Mouse (Mus musculus): Measurements from ENCODE around the gene Dnttip2. TPM values are rescaled to one million over a fixed set of nuclear protein-coding genes. Genes with fewer than 3 reads are reported as not detected.
"Not testable (repeated sequence)": the region's sequence is repeated elsewhere in the genome, so short reads cannot be mapped to it uniquely, and the experiment has no call there.

The Dnttip2 gene
- polyA plus RNA-seq, 1 experiment from 2014 or later, result 78.5 TPM

DNA sequence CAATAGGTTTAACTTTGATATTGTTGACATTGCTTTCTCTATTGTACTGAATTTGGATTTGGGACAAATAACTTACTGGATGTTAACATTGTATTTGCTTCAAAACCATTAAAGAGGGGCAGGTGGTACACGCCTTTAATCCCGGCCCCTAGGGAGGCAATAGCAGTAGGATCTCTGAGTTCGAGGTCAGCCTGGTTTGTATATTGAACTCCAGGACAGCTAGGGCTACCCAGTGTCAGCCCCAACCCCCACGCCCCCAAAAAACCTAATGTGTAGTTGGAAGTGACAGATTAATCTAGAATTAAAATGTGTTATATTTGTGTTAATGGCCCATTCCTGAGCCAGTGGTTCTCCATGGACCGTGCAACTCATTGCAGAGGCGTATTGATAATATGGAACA, 27.8 kb upstream of the Dnttip2 start:
- no peak overlapping the region for H3K27ac ChIP-seq (ENCODE audit: low read depth)

DNA sequence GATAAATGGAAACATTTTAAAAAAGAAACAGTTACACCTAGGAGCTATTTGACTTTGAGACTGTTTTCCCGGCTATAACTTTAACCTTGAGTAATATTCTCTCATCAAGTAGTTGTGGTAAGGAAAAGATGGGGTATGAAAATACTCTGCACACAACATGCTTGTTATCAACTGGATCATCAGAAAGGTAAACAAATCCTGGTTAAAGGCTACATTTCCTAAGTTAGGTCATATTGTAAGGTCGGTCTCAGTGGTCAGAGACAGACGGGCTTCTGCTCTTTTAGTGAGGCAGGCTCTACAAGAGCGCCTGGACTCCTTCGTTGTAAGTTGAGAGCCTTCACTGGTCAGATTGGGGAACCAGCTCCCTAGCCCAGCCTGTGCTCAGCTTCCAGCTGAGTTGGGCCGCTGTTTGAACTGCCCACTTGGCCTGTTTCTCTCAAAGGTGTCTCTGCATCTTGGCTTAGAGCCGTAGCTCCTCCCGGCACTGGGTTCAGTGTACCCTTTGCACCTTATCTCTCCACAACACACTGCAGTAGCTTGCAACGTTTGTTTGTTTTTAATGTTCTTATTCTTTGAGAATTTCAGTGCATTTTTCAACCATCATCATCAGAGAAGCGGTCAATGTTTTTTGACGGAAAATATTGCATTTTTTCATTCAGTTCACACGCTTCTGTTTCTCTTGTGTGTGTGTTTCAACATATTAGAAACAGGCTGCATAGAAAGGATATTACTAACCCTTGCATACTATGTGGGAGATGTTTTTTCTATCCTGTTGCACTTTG, 27.0 kb upstream of the Dnttip2 start:
- ATAC-seq (replicated peaks; ENCODE audit: low FRiP score, low TSS enrichment, low read depth) (no peak), DNase-seq (ENCODE audit: low spot score) (no peak)
- Histone ChIP-seq H3K9ac (ENCODE audit: low read length) (no peak overlapping the region), H3K4me2 (ENCODE audit: low read length) (peak overlapping the region; percentile 84), H3K9me3 (ENCODE audit: control insufficient read depth, low read length) (no peaks in the 10 kb centered on the region), H3K4me3 (ENCODE audit: low read depth, low read length) (peak overlapping the region; percentile 88; the same call in 1 of the 2 replicates), H3K27me3 (replicated peaks; ENCODE audit: control insufficient read depth, insufficient read depth, low read length) (no peaks in the 10 kb centered on the region), H3K27ac (ENCODE audit: low read depth) (no peak overlapping the region), H3K4me1 (replicated peaks; ENCODE audit: control insufficient read depth, insufficient read depth, low read length) (peaks cover 7% of the 10 kb centered on the region), H3K36me3 (ENCODE audit: control insufficient read depth, insufficient read depth, low read length) (no peaks in the 10 kb centered on the region)
- 56% methylated on average over 12 of the region's 12 CpGs for WGBS

More for the DNA sequence above, 27.8 kb upstream of the Dnttip2 start:
- DNase-seq (ENCODE audit: low spot score) (no peak), ATAC-seq (replicated peaks; ENCODE audit: low FRiP score, low TSS enrichment, low read depth) (no peak)
- Histone ChIP-seq H3K27me3 (replicated peaks; ENCODE audit: control insufficient read depth, insufficient read depth, low read length) (no peaks in the 10 kb centered on the region), H3K36me3 (ENCODE audit: control insufficient read depth, insufficient read depth, low read length) (no peaks in the 10 kb centered on the region), H3K9ac (ENCODE audit: low read length) (peak overlapping the region; percentile 75), H3K4me3 (ENCODE audit: low read depth, low read length) (peak overlapping the region; percentile 88), H3K9me3 (ENCODE audit: control insufficient read depth, low read length) (no peaks in the 10 kb centered on the region), H3K4me1 (replicated peaks; ENCODE audit: control insufficient read depth, insufficient read depth, low read length) (peaks cover 7% of the 10 kb centered on the region), H3K4me2 (ENCODE audit: low read length) (peak overlapping the region; percentile 84)
- 32% methylated on average over 6 of the region's 6 CpGs for WGBS

- DNase-seq (ENCODE audit: low spot score) (no peak), ATAC-seq (replicated peaks; ENCODE audit: low FRiP score, low TSS enrichment, low read depth) (no peak)
- Histone ChIP-seq H3K27ac (ENCODE audit: low read depth) (no peak overlapping the region), H3K4me1 (replicated peaks; ENCODE audit: control insufficient read depth, insufficient read depth, low read length) (peaks cover 7% of the 10 kb centered on the region), H3K4me2 (ENCODE audit: low read length) (no peak overlapping the region), H3K9ac (ENCODE audit: low read length) (no peak overlapping the region), H3K36me3 (ENCODE audit: control insufficient read depth, insufficient read depth, low read length) (no peaks in the 10 kb centered on the region), H3K4me3 (ENCODE audit: low read depth, low read length) (no peak overlapping the region), H3K9me3 (ENCODE audit: control insufficient read depth, low read length) (no peaks in the 10 kb centered on the region), H3K27me3 (replicated peaks; ENCODE audit: control insufficient read depth, insufficient read depth, low read length) (no peaks in the 10 kb centered on the region)
- 94% methylated on average over 2 of the region's 2 CpGs for WGBS
These were observed 26.5 kb upstream of the Dnttip2 start for GRCm38 (mm10) chr3:122247768-122248100.

DNA sequence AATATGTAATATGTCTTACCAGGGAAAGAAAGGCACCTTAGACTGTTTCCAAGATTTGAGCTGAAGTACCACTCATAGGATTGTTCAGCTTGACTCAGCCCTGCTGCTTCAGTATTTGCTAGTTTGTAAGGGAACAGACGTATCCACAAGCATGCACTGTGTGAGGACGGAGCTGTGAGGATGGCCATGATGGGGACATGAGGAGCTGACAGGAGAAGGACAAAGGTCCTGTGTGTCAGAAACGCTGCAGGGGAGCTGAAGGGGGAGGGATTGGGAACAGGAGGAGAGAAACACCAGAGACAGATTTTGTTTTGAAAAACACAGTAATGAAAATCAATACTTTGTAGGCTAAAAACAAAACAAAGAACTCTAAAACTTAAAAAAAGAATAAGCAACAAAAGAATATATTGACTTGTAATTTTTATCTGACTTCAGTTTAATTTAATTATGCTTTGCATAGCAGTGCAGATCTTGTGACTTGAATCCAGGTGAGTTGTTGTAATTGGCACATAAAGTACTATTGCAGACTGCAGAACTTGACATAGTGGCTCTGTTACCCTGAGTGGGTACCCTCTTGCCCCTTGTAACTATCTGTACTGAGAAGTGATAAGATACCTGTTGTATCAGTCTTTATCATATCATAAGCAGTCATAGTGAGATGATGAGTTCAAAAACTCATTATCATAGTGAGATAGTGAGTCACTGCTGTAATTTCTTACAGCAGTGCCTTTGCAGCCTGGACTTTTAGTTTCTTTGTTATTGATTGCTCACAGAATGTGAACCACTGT, 21.5 kb upstream of the Dnttip2 start:
- Histone ChIP-seq H3K4me3 (ENCODE audit: low read depth, low read length) (no peak overlapping the region), H3K9me3 (ENCODE audit: control insufficient read depth, low read length) (no peaks in the 10 kb centered on the region), H3K36me3 (ENCODE audit: control insufficient read depth, insufficient read depth, low read length) (no peaks in the 10 kb centered on the region), H3K27ac (ENCODE audit: low read depth) (no peak overlapping the region), H3K27me3 (replicated peaks; ENCODE audit: control insufficient read depth, insufficient read depth, low read length) (no peaks in the 10 kb centered on the region), H3K9ac (ENCODE audit: low read length) (no peak overlapping the region), H3K4me2 (ENCODE audit: low read length) (no peak overlapping the region), H3K4me1 (replicated peaks; ENCODE audit: control insufficient read depth, insufficient read depth, low read length) (no peaks in the 10 kb centered on the region)
- 56% methylated on average over 3 of the region's 3 CpGs for WGBS
- ATAC-seq (replicated peaks; ENCODE audit: low FRiP score, low TSS enrichment, low read depth), result no peak
- no peak for DNase-seq (ENCODE audit: low spot score)

GRCm38 (mm10) chr3:122254050-122254449, 20.1 kb upstream of the Dnttip2 start:
- not testable (repeated sequence) for ATAC-seq (replicated peaks; ENCODE audit: low FRiP score, low TSS enrichment, low read depth); DNase-seq (ENCODE audit: low spot score); H3K4me2 ChIP-seq (ENCODE audit: low read length); H3K36me3 ChIP-seq (ENCODE audit: control insufficient read depth, insufficient read depth, low read length); H3K9me3 ChIP-seq (ENCODE audit: control insufficient read depth, low read length); H3K4me3 ChIP-seq (ENCODE audit: low read depth, low read length); H3K27ac ChIP-seq (ENCODE audit: low read depth); H3K4me1 ChIP-seq (replicated peaks; ENCODE audit: control insufficient read depth, insufficient read depth, low read length); H3K9ac ChIP-seq (ENCODE audit: low read length); H3K27me3 ChIP-seq (replicated peaks; ENCODE audit: control insufficient read depth, insufficient read depth, low read length)
- WGBS, result 87% methylated on average over 7 of the region's 7 CpGs

GRCm38 (mm10) chr3:122269986-122270385, 4.2 kb upstream of the Dnttip2 start:
- H3K27me3 ChIP-seq (replicated peaks; ENCODE audit: control insufficient read depth, insufficient read depth, low read length), result no peaks in the 10 kb centered on the region
- H3K9me3 ChIP-seq (ENCODE audit: control insufficient read depth, low read length), result no peaks in the 10 kb centered on the region
- no peak for ATAC-seq (replicated peaks; ENCODE audit: low FRiP score, low TSS enrichment, low read depth)

GRCm38 (mm10) chr3:122272565-122272964, 1.6 kb upstream of the Dnttip2 start:
- H3K4me3 ChIP-seq (ENCODE audit: low read depth, low read length); H3K27me3 ChIP-seq (replicated peaks; ENCODE audit: control insufficient read depth, insufficient read depth, low read length); ATAC-seq (replicated peaks; ENCODE audit: low FRiP score, low TSS enrichment, low read depth); H3K9me3 ChIP-seq (ENCODE audit: control insufficient read depth, low read length); DNase-seq (ENCODE audit: low spot score); H3K4me2 ChIP-seq (ENCODE audit: low read length); H3K9ac ChIP-seq (ENCODE audit: low read length); H3K27ac ChIP-seq (ENCODE audit: low read depth): not testable (repeated sequence)
- 75% methylated on average over 1 of the region's 1 CpGs for WGBS
- Histone ChIP-seq H3K36me3 (ENCODE audit: control insufficient read depth, insufficient read depth, low read length) (peaks cover 24% of the 10 kb centered on the region), H3K4me1 (replicated peaks; ENCODE audit: control insufficient read depth, insufficient read depth, low read length) (peaks cover 22% of the 10 kb centered on the region)

More at GRCm38 (mm10) chr3:122269986-122270385, 4.2 kb upstream of the Dnttip2 start:
- Histone ChIP-seq H3K4me1 (replicated peaks; ENCODE audit: control insufficient read depth, insufficient read depth, low read length) (peaks cover 2% of the 10 kb centered on the region), H3K36me3 (ENCODE audit: control insufficient read depth, insufficient read depth, low read length) (peaks cover 6% of the 10 kb centered on the region), H3K4me2 (ENCODE audit: low read length) (no peak overlapping the region), H3K4me3 (ENCODE audit: low read depth, low read length) (no peak overlapping the region), H3K9ac (ENCODE audit: low read length) (no peak overlapping the region), H3K27ac (ENCODE audit: low read depth) (no peak overlapping the region)
- WGBS, result 70% methylated on average over 5 of the region's 5 CpGs
- no peak for DNase-seq (ENCODE audit: low spot score)

- 12% methylated on average over 19 of the region's 20 CpGs for WGBS
- Histone ChIP-seq H3K27me3 (replicated peaks; ENCODE audit: control insufficient read depth, insufficient read depth, low read length) (no peaks in the 10 kb centered on the region), H3K4me1 (replicated peaks; ENCODE audit: control insufficient read depth, insufficient read depth, low read length) (peaks cover 26% of the 10 kb centered on the region), H3K9me3 (ENCODE audit: control insufficient read depth, low read length) (no peaks in the 10 kb centered on the region), H3K36me3 (ENCODE audit: control insufficient read depth, insufficient read depth, low read length) (peaks cover 35% of the 10 kb centered on the region), H3K27ac (ENCODE audit: low read depth) (no peak overlapping the region), H3K9ac (ENCODE audit: low read length) (peak overlapping the region; percentile 38), H3K4me2 (ENCODE audit: low read length) (peak overlapping the region; percentile 45), H3K4me3 (ENCODE audit: low read depth, low read length) (peak overlapping the region; percentile 99)
- no peak for ATAC-seq (replicated peaks; ENCODE audit: low FRiP score, low TSS enrichment, low read depth)
- DNase-seq (ENCODE audit: low spot score), result no peak
These were observed 564 bp upstream of the Dnttip2 start for GRCm38 (mm10) chr3:122273407-122274240.
